Mouse (Mus musculus): ENCODE measurements at regions not wholly inside any gene's neighbourhood (a gene's known extent, or its start where the extent isn't known, plus 50 kb on each side); places are given as distances from the start of the nearest gene placed in this dataset.
A peak's percentile ranks its signal among the peaks of the same experiment; 100 is the strongest.

DNA sequence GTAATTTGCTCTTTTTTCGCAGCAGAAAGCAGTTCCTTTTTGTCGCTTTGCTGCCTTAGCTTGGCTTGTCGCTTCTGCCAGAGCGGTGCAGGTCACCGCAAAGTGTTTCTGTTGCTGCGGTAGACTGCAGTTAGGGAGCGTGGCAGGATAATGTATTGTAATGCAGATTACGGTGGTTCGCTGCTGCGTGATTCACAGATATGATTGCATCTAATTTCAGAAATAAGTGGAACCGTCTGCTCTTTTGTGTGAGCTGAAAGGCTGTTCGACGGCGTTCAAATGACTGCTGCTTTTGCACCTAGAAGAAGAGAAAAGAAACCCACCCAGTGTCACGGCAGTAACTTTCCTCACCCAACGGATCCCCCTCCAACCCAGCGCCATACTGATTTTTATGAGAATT, 104.7 kb upstream of the Satb2 start:
- ATAC-seq (ENCODE audit: extremely low read depth, insufficient number of reproducible peaks, low FRiP score, low TSS enrichment), result no peak
- no peaks in the 10 kb centered on the region for H3K9me3 ChIP-seq
- H3K27me3 ChIP-seq (replicated peaks), result no peaks in the 10 kb centered on the region
- WGBS, result 73% methylated on average over 17 of the region's 17 CpGs
- H3K9ac ChIP-seq, result no peak overlapping the region
- no peak overlapping the region for H3K4me2 ChIP-seq
- H3K27ac ChIP-seq (replicated peaks), result no peak overlapping the region
- no peaks in the 10 kb centered on the region for H3K4me1 ChIP-seq
- H3K4me3 ChIP-seq, result no peak overlapping the region
- H3K36me3 ChIP-seq, result no peaks in the 10 kb centered on the region

- Histone ChIP-seq H3K27ac (replicated peaks) (no peak overlapping the region), H3K9me3 (no peaks in the 10 kb centered on the region), H3K9ac (no peak overlapping the region), H3K4me1 (no peaks in the 10 kb centered on the region), H3K36me3 (no peaks in the 10 kb centered on the region), H3K27me3 (replicated peaks) (no peaks in the 10 kb centered on the region), H3K4me3 (no peak overlapping the region), H3K4me2 (no peak overlapping the region)
- no peak for ATAC-seq (ENCODE audit: extremely low read depth, insufficient number of reproducible peaks, low FRiP score, low TSS enrichment)
- WGBS, result 81% methylated on average over 6 of the region's 6 CpGs
Measured at GRCm38 (mm10) chr1:57083540-57084083, 105.2 kb upstream of the Satb2 start.

DNA sequence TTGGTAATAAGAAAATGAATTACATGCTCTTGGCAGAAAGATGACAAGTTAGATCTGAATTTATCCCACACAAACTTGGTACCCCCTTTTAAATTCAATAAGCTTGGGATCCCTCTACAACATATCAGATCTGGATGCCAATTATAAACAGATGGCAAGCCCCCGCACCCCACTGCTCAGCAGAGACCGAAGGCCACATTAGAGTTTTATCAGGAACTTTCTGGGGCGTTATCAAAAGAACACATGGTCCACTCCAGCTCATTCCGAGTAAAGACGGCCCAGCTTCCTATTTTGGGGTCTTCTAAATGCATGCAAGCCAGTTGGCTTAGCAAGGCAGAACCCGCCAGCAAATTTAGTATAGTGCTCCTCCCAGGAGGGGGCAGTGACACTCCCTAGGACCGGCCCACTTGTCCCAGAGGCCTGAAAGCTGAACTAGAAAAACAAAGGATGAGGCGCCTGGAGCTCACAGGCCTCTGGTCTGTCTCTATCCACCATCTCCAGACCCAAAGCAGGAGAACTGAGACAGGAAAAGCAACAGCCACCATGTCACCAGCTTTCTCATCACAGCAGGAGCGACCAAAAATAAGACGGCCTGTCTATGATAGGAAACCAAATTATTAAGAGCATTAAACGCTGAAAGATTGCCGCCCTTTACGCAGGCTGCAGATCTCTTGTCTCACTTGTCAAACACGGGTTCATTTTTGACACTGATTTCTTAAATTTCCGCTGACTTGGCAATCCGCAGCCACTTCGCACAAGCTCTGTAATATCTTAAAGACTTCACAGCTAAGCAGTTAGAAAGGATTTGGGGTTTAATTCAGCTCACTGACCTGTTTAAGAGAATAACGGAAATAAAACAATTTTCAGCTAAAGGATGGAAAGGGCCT, 117.2 kb upstream of the Satb2 start:
- Histone ChIP-seq H3K4me2 (0 out of 2 replicates have a peak overlapping the region, but pooled peaks have one; percentile 6), H3K9me3 (no peaks in the 10 kb centered on the region), H3K36me3 (no peaks in the 10 kb centered on the region), H3K27me3 (replicated peaks) (peaks cover 22% of the 10 kb centered on the region), H3K27ac (replicated peaks) (no peak overlapping the region), H3K4me3 (no peak overlapping the region), H3K9ac (no peak overlapping the region), H3K4me1 (peaks cover 16% of the 10 kb centered on the region)
- no peak for ATAC-seq (ENCODE audit: extremely low read depth, insufficient number of reproducible peaks, low FRiP score, low TSS enrichment)
- 54% methylated on average over 18 of the region's 18 CpGs for WGBS

DNA sequence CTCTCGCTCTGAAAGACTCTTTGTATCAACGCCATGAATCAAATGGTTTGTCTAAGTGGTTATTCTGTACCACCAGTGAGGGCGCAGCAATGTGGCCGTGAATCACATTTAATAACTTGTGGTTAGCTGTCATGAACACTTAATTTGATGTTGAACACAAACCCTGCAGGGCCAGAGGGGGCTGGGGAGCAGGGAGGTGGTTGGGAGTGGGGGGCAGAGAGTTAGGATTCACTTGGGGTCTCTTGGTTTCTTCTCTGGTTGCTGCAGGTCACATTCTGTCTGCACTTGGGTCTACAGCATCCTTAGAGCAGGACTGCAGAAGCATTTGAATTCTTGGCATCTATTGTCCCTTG, 117.8 kb upstream of the Satb2 start:
- ATAC-seq (ENCODE audit: extremely low read depth, insufficient number of reproducible peaks, low FRiP score, low TSS enrichment), result no peak
- Histone ChIP-seq H3K27me3 (replicated peaks) (peaks cover 22% of the 10 kb centered on the region), H3K9me3 (no peaks in the 10 kb centered on the region), H3K4me1 (peaks cover 16% of the 10 kb centered on the region), H3K4me3 (no peak overlapping the region), H3K27ac (replicated peaks) (no peak overlapping the region), H3K4me2 (no peak overlapping the region), H3K9ac (no peak overlapping the region), H3K36me3 (no peaks in the 10 kb centered on the region)
- WGBS, result 70% methylated on average over 4 of the region's 4 CpGs

DNA sequence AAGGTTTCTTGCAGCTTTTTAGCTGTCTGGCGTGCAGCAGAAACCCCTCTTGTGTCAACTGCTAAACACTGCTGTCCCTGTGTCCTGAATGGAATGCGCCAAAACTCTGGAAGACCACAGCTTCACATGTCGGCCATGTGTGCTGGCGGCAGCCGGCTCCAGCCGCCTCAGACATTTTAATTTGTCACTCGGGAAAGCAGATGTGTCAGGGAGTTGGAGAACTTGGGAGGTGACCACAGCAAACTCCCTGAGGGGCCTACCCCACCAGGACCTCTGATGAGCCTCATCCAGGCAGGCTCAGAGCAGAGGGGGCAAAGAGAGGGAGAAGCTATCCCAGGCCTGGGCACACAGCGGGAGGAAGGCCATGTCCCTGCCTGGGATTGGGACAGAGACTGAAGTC, 118.3 kb upstream of the Satb2 start:
- no peak overlapping the region for H3K27ac ChIP-seq (replicated peaks)
- ATAC-seq (ENCODE audit: extremely low read depth, insufficient number of reproducible peaks, low FRiP score, low TSS enrichment), result no peak
- peaks cover 16% of the 10 kb centered on the region for H3K4me1 ChIP-seq
- no peak overlapping the region for H3K4me3 ChIP-seq
- 36% methylated on average over 8 of the region's 8 CpGs for WGBS
- H3K9me3 ChIP-seq, result no peaks in the 10 kb centered on the region
- H3K27me3 ChIP-seq (replicated peaks), result peaks cover 22% of the 10 kb centered on the region
- H3K4me2 ChIP-seq, result peak overlapping the region; percentile 12; the same call in 1 of the 2 replicates
- H3K36me3 ChIP-seq, result no peaks in the 10 kb centered on the region
- no peak overlapping the region for H3K9ac ChIP-seq

DNA sequence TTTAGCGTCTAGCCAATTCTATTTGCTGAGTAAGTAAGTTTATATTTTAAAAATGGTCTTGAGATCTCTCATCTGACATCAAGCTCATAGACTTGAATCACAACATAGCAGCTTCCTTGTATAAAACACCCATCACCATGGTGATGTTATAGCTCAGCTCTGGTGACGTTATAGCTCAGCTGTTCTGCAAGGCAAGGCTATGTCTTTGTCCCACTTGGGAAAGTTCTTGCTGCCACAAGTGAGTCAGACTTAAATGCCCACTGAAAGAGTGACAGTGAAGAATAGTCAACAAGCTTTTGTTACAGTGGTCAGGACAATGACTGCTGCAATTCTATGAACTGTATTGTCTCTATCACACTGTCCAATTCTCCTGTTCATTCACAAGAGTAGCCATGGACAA, 122.2 kb upstream of the Satb2 start:
- Histone ChIP-seq H3K4me2 (no peak overlapping the region), H3K4me3 (no peak overlapping the region), H3K9me3 (no peaks in the 10 kb centered on the region), H3K4me1 (peaks cover 13% of the 10 kb centered on the region), H3K36me3 (no peaks in the 10 kb centered on the region), H3K27ac (replicated peaks) (no peak overlapping the region), H3K27me3 (replicated peaks) (peaks cover 22% of the 10 kb centered on the region), H3K9ac (no peak overlapping the region)
- 76% methylated on average over 2 of the region's 2 CpGs for WGBS
- no peak for ATAC-seq (ENCODE audit: extremely low read depth, insufficient number of reproducible peaks, low FRiP score, low TSS enrichment)

- no peak overlapping the region for H3K4me2 ChIP-seq
Measured at GRCm38 (mm10) chr1:57107308-57107707, 128.9 kb upstream of the Satb2 start.

GRCm38 (mm10) chr1:57120678-57121077, 142.2 kb upstream of the Satb2 start:
- no peak overlapping the region for H3K27ac ChIP-seq (replicated peaks)
- no peaks in the 10 kb centered on the region for H3K27me3 ChIP-seq (replicated peaks)
- no peak overlapping the region for H3K4me3 ChIP-seq
- WGBS, result 77% methylated on average over 2 of the region's 2 CpGs
- H3K9me3 ChIP-seq, result no peaks in the 10 kb centered on the region
- no peak for ATAC-seq (ENCODE audit: extremely low read depth, insufficient number of reproducible peaks, low FRiP score, low TSS enrichment)
- no peaks in the 10 kb centered on the region for H3K36me3 ChIP-seq
- H3K9ac ChIP-seq, result no peak overlapping the region
- no peak overlapping the region for H3K4me2 ChIP-seq
- H3K4me1 ChIP-seq, result no peaks in the 10 kb centered on the region

More at GRCm38 (mm10) chr1:57107308-57107707, 128.9 kb upstream of the Satb2 start:
- Histone ChIP-seq H3K9ac (no peak overlapping the region), H3K27ac (replicated peaks) (no peak overlapping the region), H3K4me1 (no peaks in the 10 kb centered on the region), H3K27me3 (replicated peaks) (no peaks in the 10 kb centered on the region; the same call in 1 of the 2 replicates), H3K9me3 (0 out of 2 replicates have a peak, but pooled peaks cover 4% of the 10 kb centered on the region), H3K36me3 (no peaks in the 10 kb centered on the region), H3K4me3 (no peak overlapping the region)
- WGBS, result 68% methylated on average over 10 of the region's 10 CpGs
- no peak for ATAC-seq (ENCODE audit: extremely low read depth, insufficient number of reproducible peaks, low FRiP score, low TSS enrichment)

- H3K4me2 ChIP-seq, result no peak overlapping the region
- H3K9me3 ChIP-seq, result 0 out of 2 replicates have a peak, but pooled peaks cover 4% of the 10 kb centered on the region
- no peaks in the 10 kb centered on the region for H3K4me1 ChIP-seq
- no peaks in the 10 kb centered on the region for H3K36me3 ChIP-seq
- no peak for ATAC-seq (ENCODE audit: extremely low read depth, insufficient number of reproducible peaks, low FRiP score, low TSS enrichment)
- no peak overlapping the region for H3K27ac ChIP-seq (replicated peaks)
- H3K27me3 ChIP-seq (replicated peaks), result no peaks in the 10 kb centered on the region
- 71% methylated on average over 3 of the region's 3 CpGs for WGBS
- no peak overlapping the region for H3K9ac ChIP-seq
- H3K4me3 ChIP-seq, result no peak overlapping the region
Measured at GRCm38 (mm10) chr1:57144181-57144580, 165.7 kb upstream of the Satb2 start.

DNA sequence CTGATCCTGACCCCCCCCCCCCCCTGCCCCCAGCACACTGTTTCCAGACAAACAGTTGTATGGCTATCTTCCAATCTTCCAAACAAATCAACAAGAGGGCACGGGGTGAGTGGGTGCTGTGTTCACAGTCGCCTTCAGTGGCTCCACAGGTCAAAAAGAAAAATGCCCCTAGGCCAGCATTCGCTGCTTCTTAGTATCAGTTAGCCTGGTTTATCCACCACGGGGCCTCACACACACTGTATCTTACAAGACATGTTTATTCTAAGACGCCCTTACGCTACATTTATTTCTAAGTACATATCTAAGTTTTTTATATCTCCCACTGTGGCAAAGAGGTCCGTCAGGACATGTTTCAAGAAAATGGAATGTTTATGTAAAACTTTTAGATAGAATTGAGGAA, 177.4 kb upstream of the Satb2 start:
- WGBS, result 69% methylated on average over 7 of the region's 7 CpGs
- ATAC-seq (ENCODE audit: extremely low read depth, insufficient number of reproducible peaks, low FRiP score, low TSS enrichment), result no peak

DNA sequence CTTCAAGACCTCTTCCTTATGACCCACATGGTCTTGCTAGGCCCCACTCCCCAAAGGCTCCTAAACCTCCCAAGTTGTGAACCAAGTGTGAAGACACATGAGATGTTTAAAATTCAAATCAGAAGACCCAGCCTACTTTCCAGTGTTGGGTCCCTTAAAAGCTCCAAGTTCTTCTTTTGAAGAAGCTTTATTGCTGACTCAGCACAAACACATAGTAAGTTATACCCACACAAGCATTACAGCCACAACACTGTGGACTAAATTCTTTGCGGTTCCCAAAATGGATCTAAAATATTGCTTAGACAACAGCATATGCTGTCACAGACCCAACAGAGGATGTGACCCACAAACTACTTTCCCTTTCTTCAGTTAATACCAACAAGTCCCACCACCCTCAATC, 186.0 kb upstream of the Satb2 start:
- no peak overlapping the region for H3K4me2 ChIP-seq
- no peaks in the 10 kb centered on the region for H3K9me3 ChIP-seq
- H3K36me3 ChIP-seq, result no peaks in the 10 kb centered on the region
- no peak overlapping the region for H3K27ac ChIP-seq (replicated peaks)
- H3K27me3 ChIP-seq (replicated peaks), result no peaks in the 10 kb centered on the region
- H3K4me1 ChIP-seq, result no peaks in the 10 kb centered on the region
- 79% methylated on average over 1 of the region's 1 CpGs for WGBS
- no peak overlapping the region for H3K9ac ChIP-seq
- no peak for ATAC-seq (ENCODE audit: extremely low read depth, insufficient number of reproducible peaks, low FRiP score, low TSS enrichment)
- no peak overlapping the region for H3K4me3 ChIP-seq

More for the DNA sequence above, 177.4 kb upstream of the Satb2 start:
- H3K9me3 ChIP-seq, result no peaks in the 10 kb centered on the region
- H3K36me3 ChIP-seq, result no peaks in the 10 kb centered on the region
- no peaks in the 10 kb centered on the region for H3K4me1 ChIP-seq
- H3K9ac ChIP-seq, result no peak overlapping the region
- H3K27ac ChIP-seq (replicated peaks), result no peak overlapping the region
- no peaks in the 10 kb centered on the region for H3K27me3 ChIP-seq (replicated peaks)
- H3K4me3 ChIP-seq, result no peak overlapping the region
- no peak overlapping the region for H3K4me2 ChIP-seq

Data from heart, embryonic 13.5 days (tissue).